Mouse (Mus musculus) c-Kit-positive CD71-positive TER-119-positive erythroid progenitor cells, embryonic 14.5 days (primary cell): ENCODE data around the gene Ccdc189.

ENCODE experiments used
- DNase-seq: peaks from one replicate; pipeline ENCODE4 v3.0.0-alpha.2; 2013; ENCODE audit warnings: low spot score

Ccdc189 gene

DNA sequence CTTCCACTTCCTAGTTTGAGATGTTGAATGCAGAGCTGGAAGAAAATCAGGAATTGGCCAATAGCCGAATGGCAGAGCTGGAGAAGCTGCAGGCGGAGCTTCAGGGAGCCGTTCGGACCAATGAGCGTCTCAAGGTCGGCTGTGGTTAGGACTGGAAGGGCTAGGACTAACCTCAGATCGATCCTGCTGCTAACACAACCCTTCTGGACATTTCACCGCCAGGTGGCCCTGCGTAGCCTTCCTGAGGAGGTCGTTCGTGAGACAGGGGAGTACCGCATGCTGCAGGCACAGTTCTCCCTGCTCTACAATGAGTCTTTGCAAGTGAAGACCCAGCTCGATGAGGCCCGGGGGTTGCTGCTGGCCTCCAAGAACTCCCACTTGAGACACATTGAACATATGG is 4.2 kb upstream of the Ccdc189 start:
- DNase-seq, result no peak

DNA sequence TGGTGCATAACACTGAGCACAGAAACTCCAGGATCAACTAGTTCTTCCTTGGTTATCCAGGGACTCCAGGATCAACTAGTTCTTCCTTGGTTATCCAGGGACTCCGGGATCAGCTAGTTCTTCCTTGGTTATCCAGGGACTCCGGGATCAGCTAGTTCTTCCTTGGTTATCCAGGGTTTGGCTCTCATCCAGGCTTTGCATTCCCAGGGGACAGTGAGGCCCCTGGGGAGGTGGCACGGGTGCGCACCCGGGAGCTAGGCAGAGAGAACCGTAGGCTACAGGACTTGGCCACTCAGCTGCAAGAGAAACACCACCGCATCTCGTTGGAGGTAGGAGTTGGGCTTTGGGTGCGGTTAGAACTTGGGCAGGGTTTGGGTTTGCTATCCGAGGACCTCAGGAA is 2.7 kb upstream of the Ccdc189 start:
- no peak for DNase-seq

DNA sequence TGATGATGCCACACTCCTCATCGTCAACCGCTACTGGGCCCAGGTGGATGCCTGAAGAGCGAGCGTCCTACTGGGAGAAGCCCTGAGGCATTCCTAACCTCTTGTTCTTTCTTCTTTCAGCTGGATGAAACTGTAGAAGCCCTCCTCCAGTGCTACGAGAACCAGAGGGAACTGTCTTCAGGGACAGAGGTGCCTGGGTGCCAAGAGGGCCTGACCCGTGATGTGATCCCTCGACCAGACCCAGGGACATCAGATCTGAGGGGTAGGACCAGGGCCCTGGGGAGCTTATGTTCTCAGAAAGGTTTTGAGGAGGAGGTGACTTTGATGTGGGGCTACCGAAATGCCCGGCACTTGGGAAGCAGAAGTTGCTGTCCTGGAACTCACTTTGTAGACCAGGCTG is 1.2 kb upstream of the Ccdc189 start:
- DNase-seq, result no peak

DNA sequence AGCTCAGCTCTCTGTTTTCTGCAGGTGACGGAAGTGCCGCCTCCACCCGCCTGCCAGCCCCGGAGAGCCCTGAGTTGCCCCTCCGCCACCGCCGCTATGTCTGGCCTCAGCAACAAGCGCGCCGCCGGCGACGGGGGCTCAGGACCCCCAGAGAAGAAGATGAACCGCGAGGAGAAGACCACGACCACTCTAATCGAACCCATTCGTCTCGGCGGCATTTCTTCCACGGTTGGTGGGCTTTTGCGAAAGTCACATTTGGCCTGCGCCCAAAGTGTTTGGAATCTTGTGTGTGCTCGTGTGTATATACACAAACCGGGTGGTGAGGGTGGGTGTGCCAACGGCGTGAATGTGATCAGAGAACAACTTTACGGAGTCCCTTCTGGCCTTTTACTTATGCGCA is 506 bp upstream of the Ccdc189 start:
- DNase-seq, result no peak

DNA sequence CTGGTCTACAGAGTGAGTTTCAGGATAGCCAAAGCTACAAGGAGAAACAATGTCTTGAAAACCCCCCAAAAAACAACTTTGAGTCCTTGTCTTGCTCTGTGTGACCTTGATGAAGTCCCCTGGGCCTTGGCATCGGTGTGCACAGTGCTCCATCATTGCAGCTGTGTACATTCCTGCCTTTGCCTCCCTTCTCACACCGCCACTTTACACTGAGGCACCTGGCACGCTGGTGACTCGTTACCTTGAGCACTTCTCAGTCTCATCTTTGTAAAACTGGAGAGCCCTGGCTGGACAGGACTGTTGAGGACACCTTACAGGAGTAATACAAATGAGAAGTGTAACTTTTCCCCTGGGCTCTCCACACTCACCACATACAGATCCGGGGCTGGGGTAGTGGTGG is 1.2 kb downstream of the Ccdc189 start:
- no peak for DNase-seq

DNA sequence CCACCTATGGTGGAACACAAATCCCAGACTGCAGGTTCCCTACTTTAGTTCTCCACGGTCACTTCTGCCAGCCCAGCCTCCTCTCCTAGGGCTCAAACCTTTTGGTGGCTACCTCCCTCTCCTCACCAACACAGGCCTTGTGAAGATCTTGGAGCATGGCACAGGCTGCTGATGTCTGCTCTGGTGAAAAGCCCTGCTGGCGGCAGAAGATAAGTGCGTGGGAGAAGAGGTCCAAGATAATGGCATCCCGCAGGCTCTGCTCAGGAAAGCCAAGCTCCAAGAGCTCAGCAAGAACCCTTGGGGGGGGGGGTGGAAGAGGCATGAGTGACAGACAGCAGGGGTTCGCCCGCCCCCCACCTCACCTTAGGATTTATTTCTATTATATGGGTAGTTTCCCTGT is 2.2 kb downstream of the Ccdc189 start:
- peak; percentile 78 for DNase-seq

DNA sequence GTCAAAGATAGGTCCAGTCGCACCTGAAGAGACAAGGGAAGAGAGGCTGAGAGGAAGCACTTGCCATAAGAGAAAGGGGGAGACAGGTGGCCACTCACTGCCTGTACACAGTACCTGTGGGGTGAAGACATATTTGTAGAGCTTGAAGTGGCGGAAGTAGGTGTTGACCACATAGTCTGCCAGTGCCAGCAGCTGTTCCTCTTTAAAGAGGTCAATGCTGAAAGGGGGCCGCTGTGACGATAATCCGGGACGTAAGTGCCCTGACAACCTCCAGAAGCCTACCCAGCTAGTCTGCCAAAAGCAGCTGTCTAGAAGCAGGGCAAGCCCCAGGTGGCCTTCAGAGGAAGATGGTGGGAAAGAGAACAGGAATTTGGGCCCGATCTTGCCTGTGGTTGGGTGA is 3.4 kb downstream of the Ccdc189 start:
- no peak for DNase-seq

DNA sequence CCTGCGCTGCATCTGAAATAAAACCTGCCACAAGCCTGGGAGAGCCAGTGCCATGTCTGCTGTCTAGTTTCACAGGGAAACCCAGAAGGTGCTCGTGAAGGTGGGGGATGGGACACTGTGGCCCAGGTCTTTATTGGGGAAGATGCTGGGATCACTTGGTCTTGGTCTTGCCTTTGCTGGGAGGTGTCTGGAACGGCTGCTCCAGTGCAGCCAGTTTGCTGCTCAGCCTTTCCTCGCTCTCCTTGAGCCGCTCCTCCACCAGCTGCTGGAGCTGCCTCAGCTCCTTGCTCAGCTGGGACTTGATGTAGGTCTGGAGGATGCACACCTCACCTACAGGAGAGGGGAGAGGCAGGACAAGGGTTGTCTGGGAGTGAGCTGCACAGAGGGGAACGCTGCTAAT is 5.1 kb downstream of the Ccdc189 start:
- DNase-seq, result no peak

DNA sequence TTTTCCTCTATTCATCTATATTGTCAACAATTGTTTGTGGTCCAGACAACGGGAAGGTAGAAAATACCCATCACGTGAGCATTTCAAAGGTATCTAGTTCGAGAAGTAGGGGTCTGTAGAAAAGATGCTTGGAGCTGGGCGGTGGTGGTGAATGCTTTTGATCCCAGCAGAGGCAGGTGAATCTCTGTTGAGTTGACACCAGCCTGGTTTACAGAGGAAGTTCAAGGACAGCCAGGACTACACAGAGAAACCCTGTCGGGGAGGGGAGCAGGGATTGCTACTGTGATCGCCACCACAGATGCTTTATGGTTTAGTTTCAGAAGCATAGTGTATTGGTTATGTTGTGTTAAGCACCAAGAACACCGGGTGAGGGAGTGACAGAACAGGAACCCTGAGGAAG is 14.3 kb downstream of the Ccdc189 start:
- DNase-seq, result no peak

DNA sequence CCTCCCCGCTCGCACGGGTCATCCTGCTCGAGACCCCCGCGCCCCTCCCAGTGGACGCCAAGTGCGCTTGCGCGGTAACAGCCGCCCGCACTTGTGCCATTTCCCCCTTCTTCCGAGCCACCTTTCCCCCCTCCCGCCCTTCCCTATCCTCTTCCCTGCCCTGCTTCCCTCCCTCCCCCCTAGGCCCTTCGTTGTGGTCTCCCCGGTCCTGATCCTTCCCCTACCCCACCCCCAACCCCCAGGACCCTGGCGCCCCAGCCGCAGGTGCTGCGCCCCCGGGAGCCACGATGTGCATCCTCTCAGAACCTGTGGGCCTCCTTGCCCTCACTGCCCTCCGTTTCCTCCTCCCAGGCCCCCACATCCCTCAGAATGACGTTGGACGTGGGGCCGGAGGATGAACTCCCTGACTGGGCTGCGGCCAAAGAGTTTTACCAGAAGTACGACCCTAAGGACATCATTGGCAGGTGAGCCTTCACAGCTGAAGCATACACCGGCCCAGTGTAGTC is 14.8 kb downstream of the Ccdc189 start:
- no peak for DNase-seq

DNA sequence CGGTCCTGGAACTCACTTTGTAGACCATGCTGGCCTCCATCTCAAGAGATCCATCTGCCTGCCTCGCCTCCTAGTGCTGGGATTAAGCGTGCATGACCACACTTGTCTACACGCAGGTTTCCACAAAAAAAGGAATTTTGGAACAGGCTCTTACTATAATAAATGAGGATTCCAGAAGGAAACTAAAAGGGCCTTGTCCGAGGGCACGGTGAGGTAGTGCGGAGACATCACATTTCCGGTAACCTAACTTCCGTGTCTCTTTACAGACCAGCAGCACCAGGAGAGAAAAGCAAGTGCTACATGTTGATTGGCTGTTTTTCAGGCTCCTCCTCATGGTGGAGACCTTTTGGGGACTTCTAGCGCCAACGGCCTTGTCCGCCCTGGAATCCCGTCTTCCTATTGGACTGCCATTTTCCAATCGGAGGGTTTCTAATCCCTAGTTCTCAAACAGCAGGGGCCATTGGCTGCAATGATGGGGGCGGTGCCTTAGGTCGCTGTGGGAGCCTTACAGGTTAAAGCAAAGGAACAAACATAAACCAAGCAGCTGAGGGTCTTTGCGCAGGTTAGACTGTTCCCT is 15.4 kb downstream of the Ccdc189 start, which contains the start of gene Phkg2:
Gene Phkg2 (plus strand): TSS at position 446 of the 577 bp plus-strand sequence.
- peak; percentile 96 for DNase-seq

DNA sequence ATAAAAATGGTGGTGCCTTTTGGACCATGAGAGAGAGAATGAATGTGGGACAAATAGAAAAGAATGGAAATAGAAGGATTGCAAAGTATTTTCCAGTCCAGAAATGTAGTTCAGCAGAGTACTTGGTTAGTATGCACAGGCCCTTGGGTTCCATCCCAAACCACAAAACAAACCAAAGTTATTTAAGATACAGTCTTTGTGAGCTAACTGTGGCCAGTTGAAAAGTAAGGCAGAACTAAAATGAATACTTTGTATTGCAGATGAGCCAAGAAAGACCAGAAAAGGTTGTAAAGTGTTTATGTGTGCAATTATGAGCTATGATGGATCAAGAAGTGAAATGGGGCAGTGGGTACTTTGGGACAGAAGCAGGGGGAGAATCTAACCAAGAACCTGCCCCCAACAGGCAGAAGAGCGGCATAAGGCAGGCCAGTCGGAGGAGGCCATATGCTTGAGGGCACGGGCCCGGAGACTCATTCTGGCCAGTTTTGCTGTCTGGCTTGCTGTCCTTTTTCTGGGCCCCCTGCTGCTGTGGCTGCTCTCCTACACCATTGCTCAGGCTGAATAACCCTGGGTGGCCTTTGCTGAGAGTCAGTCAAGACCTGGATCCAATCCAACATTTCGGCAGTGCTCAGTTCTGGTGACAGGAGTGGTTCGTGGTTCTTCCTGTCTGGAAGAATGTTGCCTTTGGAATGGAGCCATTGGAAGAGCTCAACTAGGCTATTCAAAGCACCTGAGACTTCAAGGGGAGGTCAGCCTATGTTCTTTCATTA is 23.8 kb downstream of the Ccdc189 start:
- no peak for DNase-seq

DNA sequence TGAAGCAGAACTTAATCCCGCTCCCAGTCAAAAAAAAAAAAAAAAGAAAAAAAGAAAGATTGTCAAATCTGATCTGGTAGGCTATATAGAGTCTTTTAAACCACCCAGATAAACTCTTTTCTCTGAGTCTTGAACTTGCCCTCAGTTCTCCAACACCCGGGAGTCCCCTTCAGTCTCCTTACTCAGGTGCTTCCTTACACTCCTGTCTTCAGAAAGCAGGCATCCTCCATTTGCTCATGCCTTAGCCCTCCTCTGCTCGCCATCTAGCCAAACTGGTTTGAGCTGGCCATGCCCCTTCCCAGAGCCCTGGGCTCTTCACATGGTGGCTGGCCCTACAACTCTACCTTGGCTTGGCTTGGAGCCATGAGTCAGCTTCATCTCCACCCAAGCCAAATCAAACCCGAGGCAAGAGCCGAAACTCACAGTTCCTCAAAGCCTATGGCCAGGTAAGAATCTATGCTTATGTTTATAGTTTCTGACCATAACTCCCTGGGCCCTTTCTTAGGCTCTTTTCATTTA is 27.0 kb downstream of the Ccdc189 start, which contains the start of gene Tmem265:
Gene Tmem265 (plus strand): TSS at position 51 of the 519 bp plus-strand sequence.
- DNase-seq, result no peak

DNA sequence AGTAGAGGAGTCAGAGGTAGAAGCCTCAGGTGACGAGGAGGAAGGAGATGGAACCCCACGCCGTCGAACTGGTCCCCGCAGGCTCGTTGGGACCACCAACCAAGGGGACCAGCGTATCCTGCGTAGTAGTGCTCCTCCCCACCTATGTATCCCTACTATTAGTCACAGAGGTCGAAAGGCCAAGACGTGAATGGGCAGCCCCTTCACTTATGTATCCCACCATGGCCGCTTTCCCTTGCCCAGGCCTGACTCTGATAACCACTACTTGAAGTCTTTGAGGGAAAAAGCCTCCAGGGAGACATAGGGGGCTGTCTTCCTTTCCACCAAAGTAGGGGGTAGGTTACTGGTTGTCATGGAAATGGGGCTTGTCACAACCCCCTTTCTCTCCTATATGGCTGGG is 27.8 kb downstream of the Ccdc189 start:
- no peak for DNase-seq

DNA sequence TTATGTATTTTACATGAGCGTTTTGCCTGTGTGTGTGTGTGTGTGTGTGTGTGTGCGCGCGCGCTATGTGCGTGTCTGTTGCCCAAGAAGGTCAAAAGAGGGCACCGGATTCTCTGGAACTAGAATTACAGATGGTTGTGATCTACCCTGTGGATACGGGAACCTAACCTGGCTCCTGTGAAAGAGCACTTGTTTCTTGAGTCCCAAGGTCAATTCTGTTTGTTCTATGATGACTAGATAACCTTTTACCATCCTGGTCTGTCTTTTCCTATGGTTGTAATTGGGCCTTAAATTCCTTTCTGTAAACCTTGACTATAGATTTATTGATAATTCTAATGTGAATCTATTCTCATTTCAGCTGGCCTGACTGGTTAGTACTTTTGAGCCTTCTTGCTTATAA is 36.8 kb downstream of the Ccdc189 start:
- no peak for DNase-seq

DNA sequence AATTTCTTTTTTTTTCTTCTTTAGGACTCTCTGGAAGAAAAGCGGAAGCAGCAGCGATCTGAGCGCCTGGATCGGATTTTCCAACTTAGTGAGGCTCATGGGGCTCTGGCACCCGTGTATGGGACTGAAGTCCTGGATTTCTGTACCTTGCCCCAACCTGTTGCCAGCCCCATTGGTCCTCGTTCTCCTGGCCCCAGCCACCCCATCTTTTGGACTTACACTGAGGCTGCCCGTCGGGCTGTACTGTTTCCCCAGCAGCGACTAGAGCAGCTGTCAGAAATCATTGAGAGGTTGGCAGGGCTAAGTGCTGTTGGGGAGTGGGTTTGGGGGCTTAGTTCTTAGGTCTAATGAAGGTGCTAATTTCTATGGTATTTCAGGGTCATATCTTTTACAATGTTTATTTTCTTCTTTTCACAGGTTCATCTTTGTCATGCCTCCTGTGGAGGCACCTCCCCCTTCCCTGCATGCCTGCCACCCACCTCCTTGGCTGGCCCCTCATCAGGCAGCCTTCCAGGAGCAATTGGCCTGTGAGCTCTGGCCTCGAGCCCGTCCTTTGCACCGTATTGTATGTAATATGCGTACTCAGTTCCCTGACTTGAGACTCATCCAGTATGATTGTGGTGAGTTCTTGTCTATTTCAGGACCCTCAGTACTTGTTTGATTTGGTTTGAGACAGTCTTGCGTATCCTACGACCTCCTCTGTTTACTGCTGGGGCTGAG is 39.1 kb downstream of the Ccdc189 start:
- no peak for DNase-seq

DNA sequence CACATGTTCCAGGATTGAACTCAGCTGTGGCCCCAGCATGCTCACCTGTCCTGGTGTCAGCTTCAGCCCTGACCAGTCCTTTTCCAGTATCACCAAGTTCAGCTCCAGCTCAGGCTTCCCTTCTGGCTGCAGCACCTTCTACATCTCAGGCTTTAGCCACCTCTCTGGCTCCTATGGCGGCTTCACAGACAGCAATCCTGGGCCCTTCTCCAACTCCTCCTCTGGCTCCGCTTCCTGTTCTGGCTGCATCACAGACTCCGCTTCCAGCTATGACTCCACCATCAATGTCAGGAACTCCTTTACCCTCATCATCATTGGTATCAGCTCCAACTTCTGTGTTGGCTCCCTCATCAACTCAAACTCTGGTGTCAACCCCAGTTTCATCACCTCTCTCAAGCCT is 46.7 kb downstream of the Ccdc189 start:
- no peak for DNase-seq
